In genomic region chr2:93453046-93453445, GRCm38 (mm10) we compare ENCODE assay signal across 16 mouse cellular contexts. TPM values are rescaled to one million over a fixed set of nuclear protein-coding genes. Genes with fewer than 3 reads are reported as not detected.
DNase-seq lines count a peak whose midpoint lies in the region; ATAC-seq and TF ChIP-seq lines count a peak whose summit lies in the region.
"Had no signal": no experiment of that assay in that cellular context is flagged by ENCODE, and none has a peak within 500 bp of the region (broad histone marks: within the 10 kb centered on the region; RNA-seq: fewer than 3 reads in every experiment).

No protein-coding gene starts in this region.

- no peak for TF ChIP-seq POLR2A in liver, adult 2 months (IDR thresholded peaks at IDR 0.05; ENCODE audit: extremely low read depth, insufficient read depth, low read length)
- no peak for TF ChIP-seq POLR2A in CH12.LX (IDR thresholded peaks at IDR 0.05; ENCODE audit: low read depth, low read length)

- in situ Hi-C loops in CH12.LX (cut with MboI; ENCODE audit: low pct_ligation_motif_present, low pct_unique_long_range_greater_than_20kb, low sequenced_read_pairs) = no loop called here

- no peak for DNase-seq in liver, adult 2 months (ENCODE audit: extremely low read depth, low read depth, low spot score)
- no peak for DNase-seq in liver, embryonic 11.5 days (ENCODE audit: low spot score)
- no peak for DNase-seq in CH12.LX (ENCODE audit: extremely low read depth)
- no peak for DNase-seq in embryo, embryonic 10 days (ENCODE audit: low spot score)
- DNase-seq in hindbrain, embryonic 14.5 days (ENCODE audit: low spot score) = no peak
- DNase-seq in right cerebral cortex, postnatal 10 days (ENCODE audit: low spot score in 2 of 2) = no peak
- DNase-seq: adrenal gland, postnatal 25 days; cerebellum, adult 18-20 months; lung, embryonic 14.5 days; midbrain, embryonic 14.5 days; right cerebral cortex, adult 18-20 months; spleen, adult 18-20 months; thymus, adult 18-20 months had no signal

- H3K4me3 ChIP-seq in liver, adult 2 months (ENCODE audit: insufficient read depth, low read depth, low read length) = no peak overlapping the region
- H3K4me3 ChIP-seq in liver, embryonic 11.5 days (ENCODE audit: low read depth, low read length) = no peak overlapping the region
- no peak overlapping the region for H3K4me3 ChIP-seq in CH12.LX (replicated peaks in 1 of 3; ENCODE audit: low read depth in 2 of 3, low read length in 2 of 3, poor library complexity in 1 of 3)
- H3K4me3 ChIP-seq in intestine, embryonic 15.5 days (replicated peaks) = no peak overlapping the region
- no peak overlapping the region for H3K4me3 ChIP-seq in liver, embryonic 16.5 days (ENCODE audit: low read depth, low read length)
- H3K4me3 ChIP-seq in hindbrain, embryonic 14.5 days (replicated peaks; ENCODE audit: low read length) = no peak overlapping the region
- H3K4me3 ChIP-seq: forebrain, embryonic 12.5 days had no signal

- no peak for TF ChIP-seq RAD21 in CH12.LX (IDR thresholded peaks at IDR 0.05; ENCODE audit: low read depth, low read length)

- peaks cover 45% of the 10 kb centered on the region for H3K4me1 ChIP-seq in liver, adult 2 months (ENCODE audit: control insufficient read depth, insufficient read depth, low read length)
- peaks cover 66% of the 10 kb centered on the region for H3K4me1 ChIP-seq in liver, embryonic 11.5 days (replicated peaks; ENCODE audit: control insufficient read depth, insufficient read depth, low read length)
- H3K4me1 ChIP-seq in CH12.LX (ENCODE audit: control insufficient read depth in 1 of 2, insufficient read depth in 2 of 2) = peaks cover 45 to 100% of the 10 kb centered on the region in 2 experiments
- H3K4me1 ChIP-seq in intestine, embryonic 15.5 days (replicated peaks) = peaks cover 75% of the 10 kb centered on the region
- peaks cover 96% of the 10 kb centered on the region for H3K4me1 ChIP-seq in liver, embryonic 16.5 days (ENCODE audit: control insufficient read depth, low read depth, low read length)
- H3K4me1 ChIP-seq in hindbrain, embryonic 14.5 days (replicated peaks; ENCODE audit: control insufficient read depth, insufficient read depth, low read length) = 0 out of 2 replicates have a peak, but pooled peaks cover 3% of the 10 kb centered on the region

- H3K36me3 ChIP-seq in liver, adult 2 months (ENCODE audit: control insufficient read depth, insufficient read depth, low read length) = no peaks in the 10 kb centered on the region
- no peaks in the 10 kb centered on the region for H3K36me3 ChIP-seq in liver, embryonic 11.5 days (ENCODE audit: control insufficient read depth, insufficient read depth, low read length)
- H3K36me3 ChIP-seq in CH12.LX (replicated peaks in 1 of 2; ENCODE audit: control insufficient read depth in 1 of 2, insufficient read depth in 1 of 2, low read length in 1 of 2) = peaks cover 63 to 98% of the 10 kb centered on the region in 2 experiments
- H3K36me3 ChIP-seq in intestine, embryonic 15.5 days = no peaks in the 10 kb centered on the region
- H3K36me3 ChIP-seq in liver, embryonic 16.5 days (ENCODE audit: control insufficient read depth, insufficient read depth) = no peaks in the 10 kb centered on the region; the same call in 1 of the 2 replicates
- H3K36me3 ChIP-seq in hindbrain, embryonic 14.5 days (replicated peaks; ENCODE audit: control insufficient read depth, insufficient read depth) = no peaks in the 10 kb centered on the region
- H3K36me3 ChIP-seq: forebrain, embryonic 12.5 days had no signal

- no peaks in the 10 kb centered on the region for H3K9me3 ChIP-seq in liver, embryonic 11.5 days (ENCODE audit: control insufficient read depth, low read length)
- H3K9me3 ChIP-seq in CH12.LX (replicated peaks; ENCODE audit: low read length) = no peaks in the 10 kb centered on the region
- H3K9me3 ChIP-seq in intestine, embryonic 15.5 days = no peaks in the 10 kb centered on the region
- H3K9me3 ChIP-seq in liver, embryonic 16.5 days (replicated peaks; ENCODE audit: control insufficient read depth, low read length) = no peaks in the 10 kb centered on the region
- no peaks in the 10 kb centered on the region for H3K9me3 ChIP-seq in hindbrain, embryonic 14.5 days (ENCODE audit: control insufficient read depth, low read length)
- H3K9me3 ChIP-seq: forebrain, embryonic 12.5 days had no signal

- H3K79me2 ChIP-seq in liver, adult 2 months (ENCODE audit: control insufficient read depth, insufficient read depth, low read length) = peaks cover 63% of the 10 kb centered on the region
- peaks cover 93% of the 10 kb centered on the region for H3K79me2 ChIP-seq in CH12.LX (replicated peaks; ENCODE audit: control insufficient read depth, extremely low read depth, insufficient read depth, poor library complexity, severe bottlenecking)

- H3K27ac ChIP-seq in liver, adult 2 months (replicated peaks; ENCODE audit: insufficient read depth, low read depth, low read length) = peak overlapping the region; percentile 82
- H3K27ac ChIP-seq in liver, embryonic 11.5 days (ENCODE audit: low read depth, low read length) = no peak overlapping the region
- no peak overlapping the region for H3K27ac ChIP-seq in CH12.LX (ENCODE audit: insufficient read depth, low read depth)
- H3K27ac ChIP-seq in intestine, embryonic 15.5 days = peak overlapping the region; percentile 67
- H3K27ac ChIP-seq in liver, embryonic 16.5 days (ENCODE audit: low read length) = peak overlapping the region; percentile 72
- H3K27ac ChIP-seq in hindbrain, embryonic 14.5 days = no peak overlapping the region
- H3K27ac ChIP-seq: forebrain, embryonic 12.5 days had no signal

- no peak overlapping the region for H3K4me2 ChIP-seq in liver, embryonic 11.5 days
- no peak overlapping the region for H3K4me2 ChIP-seq in CH12.LX (ENCODE audit: insufficient read depth, low read depth, poor library complexity, severe bottlenecking)
- H3K4me2 ChIP-seq in intestine, embryonic 15.5 days (replicated peaks) = 0 out of 2 replicates have a peak overlapping the region, but pooled peaks have one; percentile 16
- H3K4me2 ChIP-seq in liver, embryonic 16.5 days (ENCODE audit: low read depth, low read length) = peak overlapping the region; percentile 15; the same call in 1 of the 2 replicates
- no peak overlapping the region for H3K4me2 ChIP-seq in hindbrain, embryonic 14.5 days (replicated peaks)
- H3K4me2 ChIP-seq: forebrain, embryonic 12.5 days; lung, embryonic 14.5 days had no signal

- no peak for TF ChIP-seq CTCF in liver, adult 2 months (IDR thresholded peaks at IDR 0.05; ENCODE audit: low read depth, low read length)
- TF ChIP-seq CTCF in CH12.LX (conservative IDR thresholded peaks at IDR 0.05 in 1 of 2, IDR thresholded peaks at IDR 0.05 in 1 of 2; ENCODE audit: low read depth in 2 of 2, low read length in 2 of 2) = no peak

- TF ChIP-seq EP300 in CH12.LX (IDR thresholded peaks at IDR 0.05; ENCODE audit: low read length) = no peak; the same call in 1 of the 2 replicates

- dilution Hi-C loops in CH12.LX (cut with MboI; ENCODE audit: extremely low pct_ligation_motif_present, extremely low pct_unique_long_range_greater_than_20kb, low sequenced_read_pairs) = no loop called here

- peak overlapping the region; percentile 53; the same call in 1 of the 2 replicates for H3K9ac ChIP-seq in liver, adult 2 months (ENCODE audit: low read depth, low read length)
- no peak overlapping the region for H3K9ac ChIP-seq in liver, embryonic 11.5 days (ENCODE audit: low read depth, low read length)
- H3K9ac ChIP-seq in CH12.LX (ENCODE audit: insufficient read depth, low read depth) = no peak overlapping the region
- H3K9ac ChIP-seq in intestine, embryonic 15.5 days = no peak overlapping the region
- peak overlapping the region; percentile 23; the same call in 1 of the 2 replicates for H3K9ac ChIP-seq in liver, embryonic 16.5 days (ENCODE audit: low read depth, low read length)
- H3K9ac ChIP-seq in hindbrain, embryonic 14.5 days = no peak overlapping the region
- H3K9ac ChIP-seq: forebrain, embryonic 12.5 days; lung, embryonic 14.5 days had no signal

- H3K27me3 ChIP-seq in liver, adult 2 months (ENCODE audit: control insufficient read depth, insufficient read depth, low read length) = no peaks in the 10 kb centered on the region
- H3K27me3 ChIP-seq in liver, embryonic 11.5 days (replicated peaks; ENCODE audit: control insufficient read depth, insufficient read depth, low read length) = no peaks in the 10 kb centered on the region
- no peaks in the 10 kb centered on the region for H3K27me3 ChIP-seq in CH12.LX (replicated peaks)
- no peaks in the 10 kb centered on the region for H3K27me3 ChIP-seq in intestine, embryonic 15.5 days (replicated peaks)
- H3K27me3 ChIP-seq in liver, embryonic 16.5 days (ENCODE audit: control insufficient read depth, insufficient read depth, low read depth, low read length) = no peaks in the 10 kb centered on the region
- H3K27me3 ChIP-seq in hindbrain, embryonic 14.5 days (ENCODE audit: control insufficient read depth, insufficient read depth, low read length) = no peaks in the 10 kb centered on the region
- H3K27me3 ChIP-seq: forebrain, embryonic 12.5 days had no signal

- no peak for ATAC-seq in liver, embryonic 11.5 days (replicated peaks; ENCODE audit: low FRiP score)
- ATAC-seq in intestine, embryonic 15.5 days = no peak
- no peak for ATAC-seq in liver, embryonic 16.5 days (ENCODE audit: low read depth)
- no peak for ATAC-seq in hindbrain, embryonic 14.5 days (ENCODE audit: low FRiP score)

- WGBS in liver, adult 2 months = 58% methylated on average over 4 of the region's 4 CpGs
- WGBS in liver, embryonic 11.5 days = 74% methylated on average over 4 of the region's 4 CpGs
- 69% methylated on average over 4 of the region's 4 CpGs for WGBS in intestine, embryonic 15.5 days
- 70% methylated on average over 4 of the region's 4 CpGs for WGBS in liver, embryonic 16.5 days (ENCODE audit: insufficient replicate concordance)
- 79% methylated on average over 4 of the region's 4 CpGs for WGBS in hindbrain, embryonic 14.5 days

TF ChIP-seq in CH12.LX, 34 proteins besides CTCF, POLR2A, EP300 and RAD21:
- 0 out of 2 replicates have a peak, but pooled peaks have one; percentile 23 for TF ChIP-seq JUND (conservative IDR thresholded peaks at IDR 0.05; ENCODE audit: low read depth, low read length)
- no peak for TF ChIP-seq BHLHE40 (IDR thresholded peaks at IDR 0.05; ENCODE audit: low read depth, low read length)
TF ChIP-seq in CH12.LX: peak in this region for 1.

RNA-seq across cellular contexts. Expression of gene Cd82, which starts 9.9 kb away (rescaled TPM):
- 76.1 and 81.6 TPM in 2 replicates for total RNA-seq in liver, adult 2 months (2014; rRNA removed)
- 140 and 148 TPM in 2 replicates for polyA plus RNA-seq in liver, adult 2 months (2012; rRNA removed)
- 16.5 and 16.9 TPM in 2 replicates for polyA plus RNA-seq in liver, embryonic 11.5 days (2014; fragmentation: Nextera tagmentation; extraction: Ambion mirVana)
- total RNA-seq in CH12.LX (2012; rRNA removed) (164 and 215 TPM in 2 replicates), CH12.LX (2014; rRNA removed) (157 and 177 TPM in 2 replicates)
- polyA plus RNA-seq in CH12.LX (2012; ENCODE audit: insufficient read length, low read depth) = 249 and 294 TPM in 2 replicates
- 106 and 127 TPM in 2 replicates for polyA plus RNA-seq in intestine, embryonic 15.5 days (2015; fragmentation: Nextera tagmentation; extraction: Ambion mirVana)
- 111 and 112 TPM in 2 replicates for polyA plus RNA-seq in liver, embryonic 16.5 days (2015; fragmentation: Nextera tagmentation; extraction: Ambion mirVana)
- polyA plus RNA-seq in hindbrain, embryonic 14.5 days (2014; fragmentation: Nextera tagmentation; extraction: Ambion mirVana) = 14.2 and 20.0 TPM in 2 replicates

Comparison
In these comparisons a context has a peak if more than half of its experiments do, and no peak if none do; other contexts are left out.
1. H3K27ac ChIP-seq: peak in liver, adult 2 months (single experiment), intestine, embryonic 15.5 days (single experiment) and liver, embryonic 16.5 days (single experiment); none in liver, embryonic 11.5 days (single experiment), CH12.LX (single experiment) and hindbrain, embryonic 14.5 days (single experiment).
2. H3K9ac ChIP-seq: peak in liver, adult 2 months (single experiment) and liver, embryonic 16.5 days (single experiment); none in liver, embryonic 11.5 days (single experiment), CH12.LX (single experiment), intestine, embryonic 15.5 days (single experiment) and hindbrain, embryonic 14.5 days (single experiment).
3. H3K4me2 ChIP-seq: peak in intestine, embryonic 15.5 days (single experiment) and liver, embryonic 16.5 days (single experiment); none in liver, embryonic 11.5 days (single experiment), CH12.LX (single experiment) and hindbrain, embryonic 14.5 days (single experiment).